Mouse (Mus musculus) erythroblast, embryonic 14.5 days (primary cell): ENCODE results near the gene Ggt6. TPM values are rescaled to one million over a fixed set of nuclear protein-coding genes. Genes with fewer than 3 reads are reported as not detected.

Source experiments
- H3K27me3 ChIP-seq: 2 replicates; pipeline ENCODE4 v1.6.1; 2012; ENCODE audit warnings: inconsistent platforms; ENCODE audit not compliant: control insufficient read depth
- H3K36me3 ChIP-seq: 2 replicates; pipeline ENCODE4 v1.6.1; 2012; ENCODE audit warnings: mild to moderate bottlenecking, inconsistent platforms; ENCODE audit not compliant: control insufficient read depth
- H3K4me1 ChIP-seq: 2 replicates; pipeline ENCODE4 v1.6.1; 2012; ENCODE audit warnings: inconsistent platforms; ENCODE audit not compliant: control insufficient read depth
- H3K4me3 ChIP-seq: replicated peaks from 2 replicates; pipeline ENCODE3; 2012; ENCODE audit warnings: moderate library complexity, mild to moderate bottlenecking, inconsistent platforms
- H3K9me3 ChIP-seq: 2 replicates; pipeline ENCODE4 v1.6.1; 2012; ENCODE audit warnings: low read length, inconsistent platforms, mixed read lengths; ENCODE audit not compliant: control insufficient read depth
- GATA1 ChIP-seq: IDR thresholded peaks from 2 replicates; pipeline ENCODE4 v1.6.1; 2012; ENCODE audit warnings: low read length, inconsistent platforms, mixed read lengths
- TAL1 ChIP-seq: IDR thresholded peaks from 3 replicates; pipeline ENCODE4 v1.6.1; 2012; ENCODE audit warnings: low read length, inconsistent platforms, mixed read lengths
- polyA plus RNA-seq: library from polyadenylated mRNA; stranded (reverse); fragments of >175 nt; gene quantifications from 2 replicates; pipeline ENCODE4 v1.2.3, GENCODE M21; 2012

Ggt6 gene
- polyA plus RNA-seq, 1 experiment = not detected

DNA sequence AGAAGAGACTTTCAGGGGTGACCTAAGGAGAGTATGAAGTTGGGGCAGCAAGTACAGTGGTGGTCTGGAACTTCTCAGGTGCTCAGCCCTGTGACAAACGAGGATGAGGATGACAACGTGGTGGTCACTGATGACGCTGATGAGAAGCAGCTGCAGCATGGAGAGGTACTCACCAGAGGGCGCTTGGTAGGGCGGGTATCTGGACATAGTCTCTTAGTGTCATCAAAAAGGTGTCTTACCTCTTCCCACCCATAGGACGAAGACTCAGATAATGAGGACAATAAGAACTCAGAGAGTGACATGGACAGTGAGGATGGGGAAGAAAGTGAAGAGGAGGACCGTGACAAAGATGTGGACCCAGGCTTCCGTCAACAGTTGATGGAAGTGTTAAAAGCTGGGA lies 12.1 kb downstream of the Ggt6 start:
- H3K9me3 ChIP-seq = no peaks in the 10 kb centered on the region
- TF ChIP-seq TAL1 (no peak), GATA1 (no peak)
- no peaks in the 10 kb centered on the region for H3K27me3 ChIP-seq
- peaks cover 6% of the 10 kb centered on the region for H3K4me1 ChIP-seq
- no peak overlapping the region for H3K4me3 ChIP-seq
- H3K36me3 ChIP-seq = peaks cover 100% of the 10 kb centered on the region

DNA sequence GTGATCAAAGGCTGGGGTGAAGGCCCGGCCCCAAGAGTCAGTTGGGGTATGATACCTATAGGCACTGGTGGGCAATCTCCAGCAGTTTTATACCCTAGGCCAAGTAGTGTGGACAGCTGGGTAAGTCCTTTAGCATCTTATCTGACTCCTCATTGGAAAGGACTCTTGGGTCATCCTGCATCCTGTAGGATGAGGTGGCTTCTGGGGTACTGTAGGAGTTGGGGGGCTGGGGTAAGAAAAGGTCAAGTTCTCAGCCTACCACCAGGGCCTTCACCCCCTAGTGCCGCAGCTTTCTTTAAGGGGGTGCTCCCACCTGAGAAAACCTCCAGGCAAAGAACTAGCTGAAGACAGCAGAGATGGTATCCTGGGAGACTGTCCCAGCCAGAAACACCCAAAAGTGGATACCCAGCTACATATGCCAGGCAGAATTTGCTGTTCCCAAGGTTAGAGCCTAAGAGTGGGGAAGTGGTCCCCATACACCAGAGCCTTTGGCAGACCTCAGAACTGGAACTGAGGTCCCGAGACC lies 16.9 kb downstream of the Ggt6 start:
- Histone ChIP-seq H3K9me3 (no peaks in the 10 kb centered on the region), H3K4me3 (no peak overlapping the region), H3K27me3 (no peaks in the 10 kb centered on the region), H3K36me3 (peaks cover 83% of the 10 kb centered on the region), H3K4me1 (peaks cover 10% of the 10 kb centered on the region)
- TF ChIP-seq TAL1 (no peak), GATA1 (no peak)

DNA sequence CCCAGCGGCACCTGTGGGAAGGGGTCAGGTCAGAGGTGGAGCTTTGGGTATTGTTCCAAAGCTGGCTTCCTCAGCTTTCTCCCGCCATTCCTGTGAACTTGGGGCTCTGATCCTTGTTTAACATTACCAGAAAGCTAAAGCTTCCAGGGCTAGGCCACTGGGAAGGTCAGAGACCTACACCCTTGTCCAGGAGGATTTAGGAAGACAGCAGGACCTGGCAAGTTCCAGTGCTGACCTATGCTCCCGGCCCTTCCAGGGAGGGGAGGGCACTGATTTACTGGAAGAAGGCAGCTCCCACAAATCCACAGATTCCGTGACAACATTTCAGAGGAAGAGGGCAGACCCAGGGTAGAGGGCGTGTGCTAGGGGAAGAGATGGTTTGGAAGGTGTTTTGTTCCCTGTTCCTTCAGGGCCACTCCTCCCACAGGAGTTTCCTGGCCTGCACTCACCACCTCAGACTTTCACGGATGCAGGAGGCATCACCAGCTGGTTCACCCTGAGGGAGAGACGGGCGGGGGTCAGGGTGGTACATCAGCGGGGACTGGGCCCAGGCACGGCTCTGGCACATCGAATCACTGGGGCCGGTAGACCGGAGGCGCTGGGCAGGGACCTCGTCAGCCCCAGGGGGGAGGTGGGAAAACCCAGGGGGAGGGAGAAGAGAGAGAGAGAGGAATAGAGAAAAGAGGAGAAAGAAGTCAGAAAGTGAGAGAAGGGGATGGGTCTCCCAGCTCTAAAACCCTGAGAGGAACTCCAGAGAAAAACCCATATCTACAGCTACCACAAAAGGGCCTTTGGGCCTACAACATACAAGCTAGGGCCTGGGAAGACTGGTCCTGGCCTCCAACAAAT lies 18.0 kb downstream of the Ggt6 start:
- peaks cover 77% of the 10 kb centered on the region for H3K36me3 ChIP-seq
- TF ChIP-seq TAL1 = no peak
- no peak for TF ChIP-seq GATA1
- no peaks in the 10 kb centered on the region for H3K9me3 ChIP-seq
- H3K4me1 ChIP-seq = peaks cover 11% of the 10 kb centered on the region
- no peaks in the 10 kb centered on the region for H3K27me3 ChIP-seq
- H3K4me3 ChIP-seq = no peak overlapping the region

DNA sequence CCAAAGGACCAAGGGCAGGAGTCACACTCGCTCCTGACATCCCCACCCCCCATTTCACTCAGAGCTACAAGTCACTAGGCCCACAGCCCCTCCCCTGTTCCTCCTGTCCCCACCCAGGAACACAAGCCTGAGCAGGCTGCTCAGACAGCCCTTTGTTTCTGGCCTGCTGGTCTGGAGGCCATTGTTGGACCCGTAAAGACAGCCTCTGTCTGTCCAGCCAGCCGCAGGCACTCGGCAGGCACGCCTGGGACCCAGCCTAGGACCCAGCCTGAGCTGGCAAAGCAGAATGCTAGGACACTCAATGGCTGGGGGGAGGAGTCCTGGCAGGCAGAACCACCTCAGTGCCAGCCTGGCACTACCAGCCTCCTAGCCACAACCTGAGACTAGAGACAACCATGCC lies 20.4 kb downstream of the Ggt6 start:
- Histone ChIP-seq H3K9me3 (no peaks in the 10 kb centered on the region), H3K36me3 (peaks cover 53% of the 10 kb centered on the region), H3K4me3 (no peak overlapping the region), H3K4me1 (peaks cover 22% of the 10 kb centered on the region), H3K27me3 (no peaks in the 10 kb centered on the region)
- TF ChIP-seq TAL1 = no peak
- TF ChIP-seq GATA1 = no peak

DNA sequence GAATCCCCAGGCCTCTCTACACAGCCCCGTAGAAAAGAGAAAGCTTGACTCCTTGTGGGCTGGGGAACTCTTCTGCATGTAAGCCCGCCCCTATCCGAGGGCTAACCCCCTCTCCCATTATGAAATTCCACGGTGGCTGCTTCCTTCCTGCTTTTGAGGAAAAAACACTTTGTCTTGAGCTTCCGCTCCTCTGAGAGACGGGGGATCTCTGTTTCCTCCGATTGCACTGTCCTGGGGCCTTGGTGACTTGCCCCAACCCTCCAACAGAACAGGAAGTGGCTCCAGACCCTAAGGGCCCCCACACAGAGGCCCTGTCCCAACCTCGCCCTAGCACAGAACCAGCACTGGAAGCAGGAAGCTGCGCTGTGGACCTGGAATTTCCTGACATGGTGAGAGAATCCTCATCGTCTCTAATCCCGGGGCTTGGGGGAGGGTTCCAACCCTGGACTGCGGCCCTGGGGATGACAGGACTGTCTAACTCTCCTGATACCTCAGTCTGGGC lies 22.7 kb downstream of the Ggt6 start:
- no peak for TF ChIP-seq GATA1
- no peak for TF ChIP-seq TAL1
- Histone ChIP-seq H3K9me3 (no peaks in the 10 kb centered on the region), H3K36me3 (peaks cover 29% of the 10 kb centered on the region), H3K4me1 (peaks cover 22% of the 10 kb centered on the region), H3K27me3 (no peaks in the 10 kb centered on the region), H3K4me3 (no peak overlapping the region)

DNA sequence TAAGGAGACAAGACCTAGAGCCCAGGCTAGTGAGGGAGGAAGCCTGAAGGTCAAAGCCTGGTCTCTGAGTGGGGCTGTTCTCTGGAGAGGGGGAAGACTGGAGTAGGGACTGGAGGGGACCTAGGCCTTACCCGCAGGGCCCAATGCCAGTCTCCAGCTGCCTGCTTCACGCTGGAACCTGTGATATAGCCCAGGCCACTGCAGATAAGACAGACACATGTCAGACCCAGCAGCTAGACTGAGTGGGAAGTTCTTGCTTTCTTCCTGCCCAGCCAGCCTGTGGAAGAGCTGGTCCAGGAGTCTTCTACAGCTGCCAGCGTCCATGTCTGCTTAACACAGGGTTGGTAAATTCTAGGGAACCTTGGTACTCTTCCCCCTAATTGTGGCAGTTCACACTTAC lies 23.2 kb downstream of the Ggt6 start:
- Histone ChIP-seq H3K4me3 (no peak overlapping the region), H3K27me3 (no peaks in the 10 kb centered on the region), H3K36me3 (peaks cover 25% of the 10 kb centered on the region; the same call in 1 of the 2 replicates), H3K9me3 (no peaks in the 10 kb centered on the region), H3K4me1 (peaks cover 22% of the 10 kb centered on the region)
- no peak for TF ChIP-seq GATA1
- no peak for TF ChIP-seq TAL1

DNA sequence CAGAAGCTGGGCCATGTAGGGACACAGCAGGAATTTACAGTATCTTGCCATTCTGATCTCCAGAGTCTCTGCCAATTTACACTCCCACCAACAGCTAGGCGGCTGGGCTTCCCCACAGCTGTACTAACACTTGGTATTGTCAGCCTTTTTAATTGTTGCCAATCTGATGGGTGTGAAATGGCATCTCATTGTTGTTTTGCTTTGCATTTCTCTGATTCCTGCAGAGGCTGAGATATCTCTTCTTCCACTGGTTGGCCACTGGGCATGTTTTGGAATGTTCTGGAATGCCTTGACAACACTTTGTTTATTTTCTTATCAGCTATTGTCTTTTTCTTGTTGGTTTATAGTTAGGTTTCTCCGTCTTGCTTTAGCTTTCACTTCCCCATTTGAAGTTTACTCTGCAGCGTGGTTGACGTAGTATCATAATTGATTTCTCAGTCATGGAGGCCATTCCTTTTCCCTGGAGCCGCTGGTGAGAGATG lies 26.2 kb downstream of the Ggt6 start:
- H3K36me3 ChIP-seq = peaks cover 10% of the 10 kb centered on the region; the same call in 1 of the 2 replicates

DNA sequence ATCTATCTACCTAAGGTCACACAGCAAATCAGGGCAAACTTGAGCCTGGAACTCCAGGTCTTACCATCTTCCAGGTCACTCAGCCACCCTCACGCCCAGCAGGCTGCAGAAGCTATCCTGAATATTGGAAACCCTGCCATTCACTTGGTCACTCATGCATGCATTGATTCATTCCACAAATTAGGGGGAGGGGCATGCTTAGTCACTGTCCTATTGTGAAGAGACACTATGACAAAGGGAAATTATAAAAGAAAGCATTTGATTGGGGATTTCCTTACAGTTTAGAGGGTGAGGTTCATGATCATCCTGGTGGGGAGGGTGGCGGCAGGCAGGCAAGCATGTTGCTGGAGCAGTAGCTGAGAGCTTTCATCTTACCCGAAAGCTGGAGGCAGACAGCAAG lies 29.5 kb downstream of the Ggt6 start:
- TF ChIP-seq GATA1 = no peak
- no peak for TF ChIP-seq TAL1
- H3K36me3 ChIP-seq = no peaks in the 10 kb centered on the region; the same call in 1 of the 2 replicates

More for the DNA sequence above, 26.2 kb downstream of the Ggt6 start:
- H3K9me3 ChIP-seq = no peaks in the 10 kb centered on the region
- no peak for TF ChIP-seq TAL1
- no peak for TF ChIP-seq GATA1
- H3K4me3 ChIP-seq = no peak overlapping the region
- peaks cover 23% of the 10 kb centered on the region for H3K4me1 ChIP-seq
- H3K27me3 ChIP-seq = no peaks in the 10 kb centered on the region

DNA sequence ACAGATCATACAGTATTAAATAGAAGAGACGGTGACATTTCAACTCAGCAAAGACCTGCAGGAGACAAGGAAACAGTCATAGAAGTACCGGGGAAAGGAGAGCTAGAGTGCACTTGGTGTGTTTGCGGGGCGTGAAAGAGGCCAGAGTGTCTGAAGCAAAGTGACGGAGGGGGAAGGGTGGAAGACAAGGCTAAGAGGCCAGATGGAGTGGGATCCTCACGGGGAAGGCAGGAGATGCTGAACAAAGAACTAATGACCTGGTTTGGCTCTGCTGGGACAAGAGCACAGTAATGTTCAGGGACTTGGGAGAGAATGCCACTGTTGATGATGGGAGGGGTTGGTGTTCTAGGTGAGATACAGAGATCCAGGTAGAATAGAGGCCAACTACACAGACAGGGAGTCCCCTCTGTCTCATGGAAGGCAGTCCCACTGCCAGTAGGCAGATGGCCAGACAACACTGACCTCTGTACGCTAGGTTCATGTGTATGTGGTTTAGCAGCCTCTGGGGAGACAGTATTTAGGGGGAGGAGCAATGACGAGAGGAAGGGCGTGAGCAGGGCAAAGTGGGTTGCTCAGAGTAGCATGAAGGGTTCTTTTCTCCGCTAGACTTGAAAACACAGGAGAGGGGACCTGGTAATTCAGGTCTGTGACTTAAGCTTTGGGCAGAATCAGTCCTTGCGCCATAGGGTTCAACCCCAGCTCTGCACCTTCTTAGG lies 30.8 kb downstream of the Ggt6 start:
- Histone ChIP-seq H3K4me1 (peaks cover 42% of the 10 kb centered on the region), H3K36me3 (no peaks in the 10 kb centered on the region; the same call in 1 of the 2 replicates), H3K9me3 (no peaks in the 10 kb centered on the region), H3K4me3 (no peak overlapping the region), H3K27me3 (no peaks in the 10 kb centered on the region)
- no peak for TF ChIP-seq GATA1
- no peak for TF ChIP-seq TAL1

More for the DNA sequence above, 29.5 kb downstream of the Ggt6 start:
- no peaks in the 10 kb centered on the region for H3K9me3 ChIP-seq
- no peaks in the 10 kb centered on the region for H3K27me3 ChIP-seq
- no peak overlapping the region for H3K4me3 ChIP-seq
- H3K4me1 ChIP-seq = peaks cover 34% of the 10 kb centered on the region
